In the genomic region with DNA sequence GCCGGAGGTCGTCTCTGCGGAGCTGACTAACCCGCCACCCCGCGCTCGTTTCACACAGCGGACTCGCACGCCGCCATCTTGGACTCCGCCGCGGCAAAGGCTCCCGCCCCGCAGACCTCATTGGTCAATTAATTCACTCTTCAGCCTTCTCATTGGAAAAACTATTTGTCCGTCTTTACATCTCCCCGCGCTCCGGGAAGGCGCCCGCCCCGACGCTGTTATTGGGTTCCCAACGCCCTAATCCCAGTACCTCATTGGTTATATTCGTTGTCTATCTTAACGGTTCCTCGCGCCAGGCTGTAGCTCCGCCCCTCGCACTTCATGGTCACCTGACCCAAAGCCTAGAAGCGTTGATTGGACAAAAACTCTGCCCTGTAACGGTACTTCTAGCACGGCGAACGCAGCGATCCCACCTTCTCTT, we compare ENCODE assay signal across 8 mouse cellular contexts. TPM values are rescaled to one million over a fixed set of nuclear protein-coding genes. Genes with fewer than 3 reads are reported as not detected.
DNase-seq lines count a peak whose midpoint lies in the region; ATAC-seq and TF ChIP-seq lines count a peak whose summit lies in the region.

No protein-coding gene starts in this region.

- ATAC-seq in hindbrain, postnatal 0 days: peak; percentile 97
- peak; percentile 75 for ATAC-seq in megakaryocyte, adult 5-6 weeks (ENCODE audit: poor library complexity, severe bottlenecking)

- H3K4me3 ChIP-seq in hindbrain, postnatal 0 days (ENCODE audit: low read length): peak overlapping the region; percentile 88

- WGBS in hindbrain, postnatal 0 days: under 1% methylated on average over 37 of the region's 37 CpGs

- H3K27ac ChIP-seq in hindbrain, postnatal 0 days: peak overlapping the region; percentile 94

- peak; percentile 98 to 99 for DNase-seq in adrenal gland, adult (ENCODE audit: inconsistent age in 2 of 2, low spot score in 1 of 2)
- peak; percentile 100 for DNase-seq in embryo, embryonic 10 days (ENCODE audit: low spot score)
- peak; percentile 96 to 98 for DNase-seq in gastrocnemius, adult 8-10 months (ENCODE audit: low spot score in 2 of 2)
- peak; percentile 100 for DNase-seq in hindbrain, postnatal 0 days (ENCODE audit: low spot score)
- peak; percentile 86 to 99 for DNase-seq in left cerebral cortex, adult 8-10 months (ENCODE audit: low spot score in 2 of 2)
- peak; percentile 94 to 95 for DNase-seq in right cerebral cortex, adult 2 months (ENCODE audit: low spot score in 2 of 2)
- DNase-seq in urinary bladder, postnatal 25 days (ENCODE audit: low spot score): peak; percentile 83

- H3K36me3 ChIP-seq in hindbrain, postnatal 0 days (ENCODE audit: insufficient read depth, low read length): peaks cover 9% of the 10 kb centered on the region; the same call in 1 of the 2 replicates

- H3K9ac ChIP-seq in hindbrain, postnatal 0 days (replicated peaks; ENCODE audit: low read length): peak overlapping the region; percentile 85

- H3K4me1 ChIP-seq in hindbrain, postnatal 0 days (ENCODE audit: insufficient read depth, low read length): peaks cover 23% of the 10 kb centered on the region; the same call in 1 of the 2 replicates

- no peak for TF ChIP-seq CTCF in hindbrain, postnatal 0 days (IDR thresholded peaks at IDR 0.05; ENCODE audit: low read depth)

- H3K27me3 ChIP-seq in hindbrain, postnatal 0 days (ENCODE audit: insufficient read depth, low read length): no peaks in the 10 kb centered on the region

- no peaks in the 10 kb centered on the region for H3K9me3 ChIP-seq in hindbrain, postnatal 0 days (ENCODE audit: low read length)

- peak overlapping the region; percentile 86 for H3K4me2 ChIP-seq in hindbrain, postnatal 0 days (ENCODE audit: low read depth, low read length)

RNA-seq across cellular contexts. Expression of a gene that starts 0.5 kb away (rescaled TPM):
- 10 to 100 TPM; 20.8 to 25.7 (median 22.8) TPM for total RNA-seq in gastrocnemius, adult 8-10 months (2022)
- 20.0 and 20.9 TPM in 2 replicates for total RNA-seq in hindbrain, postnatal 0 days (2014; rRNA removed)
- polyA plus RNA-seq in hindbrain, postnatal 0 days (2015; fragmentation: Nextera tagmentation; extraction: Ambion mirVana): 6.3 TPM in 2 replicates
- total RNA-seq in left cerebral cortex, adult 8-10 months (2022): 10 to 100 TPM; 25.5 to 27.4 (median 26.5) TPM
- total RNA-seq in megakaryocyte, adult 5-6 weeks (2015): 38.8 and 40.8 TPM in 2 replicates
- total RNA-seq in megakaryocyte, adult 5-6 weeks (2017): 28.6 and 31.3 TPM in 2 replicates

RNA-seq across cellular contexts. Expression of a gene that starts 41.9 kb away (rescaled TPM):
- under 1 TPM in 2 of 4 experiments, not detected in 2; 0.19 to 0.31 TPM for total RNA-seq in gastrocnemius, adult 8-10 months (2022)
- total RNA-seq in hindbrain, postnatal 0 days (2014; rRNA removed): 2.4 and 2.9 TPM in 2 replicates
- 2.3 and 2.8 TPM in 2 replicates for polyA plus RNA-seq in hindbrain, postnatal 0 days (2015; fragmentation: Nextera tagmentation; extraction: Ambion mirVana)
- total RNA-seq in left cerebral cortex, adult 8-10 months (2022): 1 to 10 TPM; 1.3 to 1.9 (median 1.7) TPM
- total RNA-seq in megakaryocyte, adult 5-6 weeks (2015): 0.07 and 0.36 TPM in 2 replicates
- total RNA-seq in megakaryocyte, adult 5-6 weeks (2017): 0.18 TPM in 1 of 2 replicates, not detected in the other

RNA-seq across cellular contexts. Expression of a gene that starts 54.3 kb away (rescaled TPM):
- total RNA-seq in gastrocnemius, adult 8-10 months (2022): 10 to 100 TPM; 53.4 to 72.8 (median 63.4) TPM
- total RNA-seq in hindbrain, postnatal 0 days (2014; rRNA removed): 63.7 and 93.7 TPM in 2 replicates
- 162 and 167 TPM in 2 replicates for polyA plus RNA-seq in hindbrain, postnatal 0 days (2015; fragmentation: Nextera tagmentation; extraction: Ambion mirVana)
- total RNA-seq in left cerebral cortex, adult 8-10 months (2022): 10 to 100 TPM; 61.9 to 70.2 (median 63.6) TPM
- 194 and 214 TPM in 2 replicates for total RNA-seq in megakaryocyte, adult 5-6 weeks (2015)
- total RNA-seq in megakaryocyte, adult 5-6 weeks (2017): 72.6 and 72.9 TPM in 2 replicates

Comparison
In these comparisons a context has a peak if more than half of its experiments do, and no peak if none do; other contexts are left out.
1. Peak in every context shown above with its lines: DNase-seq, ATAC-seq, H3K4me3 ChIP-seq and H3K27ac ChIP-seq.